Mouse (Mus musculus) thymus, adult 2 months (tissue): ENCODE results near the gene Gm6583.

Experiments used
- CTCF ChIP-seq: fragments of 200-500 bp; IDR thresholded peaks from 2 replicates; pipeline ENCODE4 v1.5.1; 2012; ENCODE audit warnings: mild to moderate bottlenecking, control low read depth, low read length, moderate library complexity, borderline replicate concordance; ENCODE audit not compliant: control insufficient read depth, poor library complexity, insufficient read depth; ENCODE audit errors: extremely low read depth
- POLR2A ChIP-seq: fragments of 200-500 bp; IDR thresholded peaks from 2 replicates; pipeline ENCODE4 v1.6.1; 2012; ENCODE audit warnings: mild to moderate bottlenecking, low read length, control low read depth, moderate library complexity; ENCODE audit not compliant: control insufficient read depth, poor library complexity, insufficient read depth; ENCODE audit errors: extremely low read depth

DNA sequence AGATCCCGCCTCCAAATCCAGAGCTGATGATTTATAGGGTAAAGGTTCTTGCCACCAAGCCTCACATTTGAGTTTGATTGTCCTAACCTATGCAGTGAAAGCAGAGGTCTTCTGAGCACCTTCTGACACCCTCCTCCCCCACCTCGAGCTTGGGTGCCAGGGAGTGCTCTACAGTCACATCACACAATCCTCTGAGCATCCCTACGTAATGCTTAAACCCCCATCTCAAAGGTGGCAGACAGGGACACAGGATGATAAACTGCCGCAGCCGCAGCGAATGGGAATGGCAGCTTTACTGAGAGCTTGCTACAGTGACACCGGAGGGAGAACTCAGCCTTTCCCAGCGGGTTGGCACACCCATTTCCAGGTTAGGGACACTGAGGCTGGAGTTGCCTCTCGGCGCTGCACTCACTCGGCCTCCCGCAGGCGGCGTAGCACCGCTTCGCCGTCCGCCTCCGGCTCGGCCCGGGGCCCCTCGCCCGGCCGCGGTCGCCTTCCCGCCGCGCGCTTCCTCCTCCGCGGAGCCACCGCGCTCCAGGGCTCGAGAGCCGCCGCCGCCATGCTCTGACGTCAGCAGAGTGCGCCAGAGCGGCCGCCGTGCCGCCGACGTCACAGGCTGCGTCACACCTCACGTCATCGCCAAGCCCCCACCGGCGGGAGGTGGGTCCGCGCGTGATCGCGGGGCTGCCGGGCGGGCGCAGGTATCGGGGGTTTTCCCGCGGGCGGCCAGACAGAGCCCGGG, 13.2 kb downstream of the Gm6583 start, which contains the start of the genes Srrd and Hps4:
- TF ChIP-seq CTCF: peak; percentile 59; the same call in 1 of the 2 replicates
- TF ChIP-seq POLR2A: peak; percentile 38; the same call in 1 of the 2 replicates
